Mouse (Mus musculus): ENCODE measurements at regions not wholly inside any gene's neighbourhood (a gene's known extent, or its start where the extent isn't known, plus 50 kb on each side); places are given as distances from the start of the nearest gene placed in this dataset.

DNA sequence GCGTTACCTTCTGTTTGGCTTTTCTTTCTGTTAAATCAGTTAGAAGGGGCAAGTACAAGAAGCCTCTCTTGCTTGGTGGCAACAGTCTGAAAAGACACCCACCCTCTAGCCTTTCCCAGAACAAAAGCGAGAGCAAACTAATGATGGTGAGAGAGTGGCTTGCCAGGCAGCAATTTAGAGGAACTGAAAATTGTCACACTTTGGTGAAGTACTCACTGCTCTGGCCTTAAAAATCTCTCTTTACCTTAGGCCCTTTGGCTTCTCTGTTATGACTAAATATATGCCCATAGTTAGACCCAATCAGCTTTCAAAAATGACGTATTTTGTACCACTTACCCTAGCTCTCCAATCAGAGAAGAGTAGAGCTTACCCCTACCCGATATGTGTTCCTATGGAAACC is 1477.8 kb downstream of the Slc22a22 start:
- Histone ChIP-seq H3K4me3 (ENCODE audit: insufficient read depth, low read length) (no peak overlapping the region), H3K27ac (ENCODE audit: insufficient read depth, low read depth, low read length) (no peak overlapping the region)
- no peak for TF ChIP-seq POLR2A (IDR thresholded peaks at IDR 0.05; ENCODE audit: borderline replicate concordance, low read depth, low read length)

DNA sequence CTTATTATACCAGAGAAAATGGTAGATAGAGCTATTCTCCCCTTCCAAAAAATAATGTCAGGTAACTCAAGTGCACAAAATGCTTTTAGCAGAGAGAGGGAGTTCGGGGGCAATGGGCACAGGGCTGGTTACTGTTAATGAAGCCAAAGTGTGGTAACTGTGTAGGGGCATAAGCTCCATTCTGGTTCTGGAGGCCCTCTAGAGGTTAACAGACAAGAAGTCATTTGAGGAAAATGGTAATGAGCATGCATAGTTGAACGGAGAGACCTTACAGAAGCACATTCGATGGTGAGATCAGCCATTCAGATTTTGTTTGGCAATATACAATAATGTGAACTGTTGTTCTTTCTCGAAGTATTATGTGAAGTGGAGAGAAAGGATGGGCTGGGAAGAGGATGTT is 1479.4 kb downstream of the Slc22a22 start:
- Histone ChIP-seq H3K4me3 (ENCODE audit: insufficient read depth, low read length) (no peak overlapping the region), H3K27ac (ENCODE audit: insufficient read depth, low read depth, low read length) (no peak overlapping the region), H3K4me1 (ENCODE audit: control insufficient read depth, insufficient read depth, low read length) (no peaks in the 10 kb centered on the region)
- TF ChIP-seq POLR2A (IDR thresholded peaks at IDR 0.05; ENCODE audit: borderline replicate concordance, low read depth, low read length) = no peak
- TF ChIP-seq CTCF (IDR thresholded peaks at IDR 0.05; ENCODE audit: low read depth, low read length) = no peak

More for the DNA sequence above, 1477.8 kb downstream of the Slc22a22 start:
- no peaks in the 10 kb centered on the region for H3K4me1 ChIP-seq (ENCODE audit: control insufficient read depth, insufficient read depth, low read length)

DNA sequence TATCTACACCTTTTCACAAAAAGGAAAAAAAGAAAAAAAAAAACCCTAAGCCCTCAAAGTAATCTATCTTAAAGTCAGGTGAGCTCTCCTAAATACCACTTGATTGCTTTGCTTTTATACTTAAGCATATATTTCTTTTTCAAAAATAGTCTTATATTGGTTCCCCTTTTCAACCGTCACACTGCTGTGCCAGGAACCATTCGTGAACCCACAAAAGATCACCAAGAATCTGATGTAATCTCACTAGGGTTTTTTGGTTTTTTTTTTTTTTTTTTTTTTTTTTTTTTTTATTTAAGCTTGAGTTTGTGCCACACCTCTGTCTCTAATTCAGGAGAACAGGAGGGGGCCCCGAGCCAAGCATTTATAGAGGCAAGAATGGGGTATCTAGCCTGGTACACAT is 1482.7 kb downstream of the Slc22a22 start:
- Histone ChIP-seq H3K4me1 (ENCODE audit: control insufficient read depth, insufficient read depth, low read length) (no peaks in the 10 kb centered on the region), H3K27ac (ENCODE audit: insufficient read depth, low read depth, low read length) (no peak overlapping the region), H3K4me3 (ENCODE audit: insufficient read depth, low read length) (no peak overlapping the region)
- TF ChIP-seq POLR2A (IDR thresholded peaks at IDR 0.05; ENCODE audit: borderline replicate concordance, low read depth, low read length) (no peak), CTCF (IDR thresholded peaks at IDR 0.05; ENCODE audit: low read depth, low read length) (no peak)

DNA sequence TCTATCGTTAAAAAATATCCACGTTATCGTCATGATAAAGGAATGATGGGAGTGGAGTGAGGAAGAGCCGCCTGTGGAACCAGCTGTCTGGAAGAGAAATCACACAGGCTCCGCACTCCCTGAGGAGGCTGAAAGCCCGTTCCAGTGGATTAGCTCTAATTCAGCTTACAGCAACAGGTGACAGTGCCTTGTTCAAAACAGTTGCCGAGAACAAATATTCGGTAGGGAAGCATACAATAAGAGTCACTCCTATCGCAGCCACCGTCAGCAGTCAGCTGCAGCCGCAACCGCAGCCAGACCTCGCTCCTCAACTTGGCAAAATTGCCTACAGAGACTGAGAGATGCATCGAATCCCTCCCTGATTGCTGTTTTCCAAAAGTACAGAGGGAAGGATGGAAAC is 1501.6 kb downstream of the Slc22a22 start:
- no peak for TF ChIP-seq CTCF (IDR thresholded peaks at IDR 0.05; ENCODE audit: low read depth, low read length)
- TF ChIP-seq POLR2A (IDR thresholded peaks at IDR 0.05; ENCODE audit: borderline replicate concordance, low read depth, low read length) = no peak
- H3K27ac ChIP-seq (ENCODE audit: insufficient read depth, low read depth, low read length) = no peak overlapping the region
- no peak overlapping the region for H3K4me3 ChIP-seq (ENCODE audit: insufficient read depth, low read length)
- H3K4me1 ChIP-seq (ENCODE audit: control insufficient read depth, insufficient read depth, low read length) = no peaks in the 10 kb centered on the region

DNA sequence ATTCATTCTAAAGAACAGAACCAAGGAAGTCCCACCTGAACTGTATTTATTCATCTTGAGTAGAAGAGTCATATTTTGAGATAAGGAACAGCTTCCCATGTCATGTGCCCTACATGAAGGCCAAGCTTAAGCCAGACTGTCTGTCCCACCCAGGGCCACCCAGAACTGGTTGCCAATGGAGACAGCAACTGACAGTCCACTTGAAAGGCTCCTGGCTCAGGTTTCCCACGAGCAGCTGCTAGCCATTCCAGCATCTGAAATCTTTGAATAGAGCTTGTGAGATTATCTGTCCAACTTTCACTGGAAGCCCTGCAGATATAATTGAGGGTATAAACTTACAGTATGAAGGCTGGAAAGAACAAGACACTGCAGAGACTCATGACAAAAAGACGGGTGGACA is 1510.6 kb downstream of the Slc22a22 start:
- no peak overlapping the region for H3K4me3 ChIP-seq (ENCODE audit: insufficient read depth, low read length)

DNA sequence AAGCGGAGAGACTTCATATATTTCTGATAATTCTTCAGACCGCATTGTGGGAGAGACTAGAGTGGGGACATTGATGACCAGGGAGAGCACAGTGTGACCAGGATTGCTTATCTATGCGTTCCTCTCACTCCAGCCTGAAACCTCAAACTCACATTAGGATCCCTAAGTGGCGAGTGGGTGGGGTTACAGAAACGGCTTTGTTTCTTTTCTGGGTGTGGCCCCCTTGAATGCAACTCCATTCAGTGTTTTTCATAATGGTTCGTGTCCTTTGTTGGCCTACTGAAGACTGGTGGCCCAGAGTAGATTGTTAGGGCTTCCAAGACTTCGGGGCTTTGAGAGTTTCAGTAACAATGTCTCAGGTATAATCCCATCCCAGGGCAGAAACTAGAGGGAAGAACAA is 1512.1 kb downstream of the Slc22a22 start:
- TF ChIP-seq POLR2A (IDR thresholded peaks at IDR 0.05; ENCODE audit: borderline replicate concordance, low read depth, low read length) (no peak), CTCF (IDR thresholded peaks at IDR 0.05; ENCODE audit: low read depth, low read length) (no peak)
- H3K4me3 ChIP-seq (ENCODE audit: insufficient read depth, low read length) = no peak overlapping the region
- H3K4me1 ChIP-seq (ENCODE audit: control insufficient read depth, insufficient read depth, low read length) = no peaks in the 10 kb centered on the region
- H3K27ac ChIP-seq (ENCODE audit: insufficient read depth, low read depth, low read length) = no peak overlapping the region

More for the DNA sequence above, 1510.6 kb downstream of the Slc22a22 start:
- no peak for TF ChIP-seq POLR2A (IDR thresholded peaks at IDR 0.05; ENCODE audit: borderline replicate concordance, low read depth, low read length)
- no peak for TF ChIP-seq CTCF (IDR thresholded peaks at IDR 0.05; ENCODE audit: low read depth, low read length)
- Histone ChIP-seq H3K27ac (ENCODE audit: insufficient read depth, low read depth, low read length) (no peak overlapping the region), H3K4me1 (ENCODE audit: control insufficient read depth, insufficient read depth, low read length) (no peaks in the 10 kb centered on the region)

DNA sequence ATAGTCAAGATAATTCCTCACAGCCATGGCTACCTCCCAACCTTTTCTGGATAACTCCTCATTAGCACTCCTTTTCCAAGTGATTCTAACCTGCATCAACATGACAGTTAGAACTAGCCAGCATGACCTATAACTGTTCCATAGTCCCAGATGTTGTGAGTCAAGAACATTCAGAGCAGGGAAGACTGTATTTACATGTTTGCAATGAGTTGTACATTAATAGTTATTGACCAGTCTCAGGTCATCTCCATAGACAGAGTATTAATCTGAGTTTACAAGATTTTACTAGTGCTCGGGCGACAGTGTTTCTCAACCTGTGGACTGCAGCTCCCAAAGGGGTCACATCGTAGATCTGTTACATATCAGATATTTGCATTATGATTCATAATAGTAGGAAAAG is 1515.3 kb downstream of the Slc22a22 start:
- no peak overlapping the region for H3K4me3 ChIP-seq (ENCODE audit: insufficient read depth, low read length)
- no peak for TF ChIP-seq CTCF (IDR thresholded peaks at IDR 0.05; ENCODE audit: low read depth, low read length)
- no peak overlapping the region for H3K27ac ChIP-seq (ENCODE audit: insufficient read depth, low read depth, low read length)
- H3K4me1 ChIP-seq (ENCODE audit: control insufficient read depth, insufficient read depth, low read length) = no peaks in the 10 kb centered on the region

All from bone marrow macrophage, adult 2 months (primary cell).